Mouse (Mus musculus) limb, embryonic 11.5 days (tissue): Measurements from ENCODE around the gene D730048I06Rik. TPM values are rescaled to one million over a fixed set of nuclear protein-coding genes. Genes with fewer than 3 reads are reported as not detected.
"Not testable (repeated sequence)": the region's sequence is repeated elsewhere in the genome, so short reads cannot be mapped to it uniquely, and the experiment has no call there.

Source experiments
- ATAC-seq: fragments of 200-750 bp; cut with Nextera tagmentation; 2 replicates; pipeline ENCODE4 v1.8.0; 2017; ENCODE audit warnings: low read depth; ENCODE audit not compliant: insufficient number of reproducible peaks, low FRiP score, low TSS enrichment
- DNase-seq: peaks from one replicate; pipeline ENCODE4 v3.0.0-alpha.2; 2015; ENCODE audit warnings: low spot score
- H3K27ac ChIP-seq: fragments of 300-500 bp; sonication (generic); replicated peaks from 2 replicates; pipeline ENCODE4 v1.5.1; 2014; ENCODE audit warnings: low read depth, mild to moderate bottlenecking, low read length
- H3K27me3 ChIP-seq: fragments of 300-500 bp; sonication (generic); 2 replicates; pipeline ENCODE4 v1.6.1; 2014; ENCODE audit warnings: mild to moderate bottlenecking, low read length, mixed read lengths; ENCODE audit not compliant: control insufficient read depth, insufficient read depth
- H3K36me3 ChIP-seq: fragments of 300-500 bp; sonication (generic); 2 replicates; pipeline ENCODE4 v1.6.1; 2014; ENCODE audit warnings: mild to moderate bottlenecking, low read length, moderate library complexity, mixed read lengths; ENCODE audit not compliant: control insufficient read depth, insufficient read depth
- H3K4me1 ChIP-seq: fragments of 300-500 bp; sonication (generic); 2 replicates; pipeline ENCODE4 v1.6.1; 2014; ENCODE audit warnings: low read length, mixed read lengths; ENCODE audit not compliant: control insufficient read depth, insufficient read depth
- H3K4me2 ChIP-seq: fragments of 300-500 bp; sonication (generic); 2 replicates; pipeline ENCODE4 v1.6.1; 2014; ENCODE audit warnings: low read depth, mild to moderate bottlenecking, moderate library complexity; ENCODE audit not compliant: severe bottlenecking
- H3K4me3 ChIP-seq: fragments of 300-500 bp; sonication (generic); 2 replicates; pipeline ENCODE4 v1.5.1; 2014; ENCODE audit warnings: low read depth, low read length
- H3K9ac ChIP-seq: fragments of 300-500 bp; sonication (generic); 2 replicates; pipeline ENCODE4 v1.6.1; 2014; ENCODE audit warnings: mild to moderate bottlenecking, low read length
- H3K9me3 ChIP-seq: fragments of 300-500 bp; sonication (generic); 2 replicates; pipeline ENCODE4 v1.6.1; 2016; ENCODE audit warnings: low read length; ENCODE audit not compliant: control insufficient read depth
- WGBS: fragments of 180-500 bp; shearing (Covaris S2); extraction: QIAGEN DNeasy Blood & Tissue Kit; methylation state at CpG from one replicate; pipeline ENCODE4 v1.1.7; 2014; 5-methylcytosine and 5-hydroxymethylcytosine counted together
- polyA plus RNA-seq: library from polyadenylated mRNA; unstranded; fragments of >200 nt; fragmentation: Nextera tagmentation; extraction: Ambion mirVana; gene quantifications from 2 replicates; pipeline ENCODE4 v1.2.1, GENCODE M21; 2014

Gene D730048I06Rik
- polyA plus RNA-seq = not detected in 2 replicates

DNA sequence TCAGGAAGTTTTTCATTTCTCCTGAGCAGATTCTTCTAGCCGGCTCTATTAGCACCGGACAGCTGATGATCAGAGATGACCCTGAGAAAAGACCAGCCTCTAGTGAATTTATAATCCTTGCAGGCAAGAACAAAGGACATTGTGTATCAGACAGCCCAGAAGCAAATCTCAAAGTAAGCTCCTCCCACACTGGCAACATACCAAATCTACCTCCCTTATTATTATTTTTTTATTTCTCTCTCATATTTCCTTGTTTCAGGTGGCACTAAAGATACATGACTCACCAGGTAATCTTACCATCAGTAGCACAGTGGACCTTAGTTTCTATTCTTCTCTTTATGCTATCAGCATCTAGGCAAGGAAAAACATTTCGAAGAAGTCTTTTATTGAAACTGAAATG lies at the start of gene D730048I06Rik, which contains the start of gene Gm27235:
TSS of gene D730048I06Rik (minus strand) at position 112 of the 400 bp plus-strand sequence.
TSS of gene Gm27235 (minus strand) at position 101 of the 400 bp plus-strand sequence.
- WGBS = 95% methylated on average over 3 of the region's 3 CpGs
- Histone ChIP-seq H3K9me3 (no peaks in the 10 kb centered on the region; the same call in 1 of the 2 replicates), H3K4me1 (no peaks in the 10 kb centered on the region), H3K36me3 (no peaks in the 10 kb centered on the region), H3K4me2 (no peak within 1 kb of the TSS), H3K27ac (no peak within 1 kb of the TSS), H3K9ac (no peak within 1 kb of the TSS), H3K27me3 (no peaks in the 10 kb centered on the region), H3K4me3 (no peak within 1 kb of the TSS)
- ATAC-seq (no peak), DNase-seq (no peak)

GRCm38 (mm10) chr9:35817881-35818280 lies 28.0 kb upstream of the D730048I06Rik start:
- H3K4me2 ChIP-seq, H3K36me3 ChIP-seq, H3K9ac ChIP-seq, H3K27ac ChIP-seq, H3K4me1 ChIP-seq, H3K27me3 ChIP-seq, ATAC-seq, H3K4me3 ChIP-seq, H3K9me3 ChIP-seq, DNase-seq: not testable (repeated sequence)
- 92% methylated on average over 15 of the region's 15 CpGs for WGBS

DNA sequence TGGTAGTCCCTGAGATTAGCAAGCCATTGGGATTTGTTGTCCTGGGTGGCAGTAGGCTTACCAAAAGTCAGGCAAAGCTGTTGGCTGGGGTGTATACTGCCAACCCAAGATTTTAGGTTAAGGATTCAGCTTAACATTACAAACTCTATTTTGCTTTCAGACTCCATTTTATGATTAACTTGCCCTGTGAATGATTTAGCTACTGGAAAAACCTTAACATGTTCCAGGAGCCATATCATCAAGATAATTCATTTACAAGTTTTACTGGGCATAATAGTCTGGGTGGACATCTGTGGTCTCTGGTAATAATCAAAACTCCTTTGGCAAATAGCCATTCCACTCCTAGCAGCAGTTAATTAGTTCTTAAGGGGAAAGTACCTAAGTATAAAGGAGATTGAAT lies 8.2 kb upstream of the D730048I06Rik start:
- Histone ChIP-seq H3K4me3 (no peak overlapping the region), H3K4me1 (no peaks in the 10 kb centered on the region), H3K27me3 (no peaks in the 10 kb centered on the region), H3K27ac (no peak overlapping the region), H3K36me3 (no peaks in the 10 kb centered on the region), H3K4me2 (no peak overlapping the region), H3K9ac (no peak overlapping the region), H3K9me3 (peaks cover 3% of the 10 kb centered on the region; the same call in 1 of the 2 replicates)
- DNase-seq (no peak), ATAC-seq (no peak)

- no peak within 1 kb of the TSS for H3K4me2 ChIP-seq
- no peak within 1 kb of the TSS for H3K4me3 ChIP-seq
- WGBS = 63% methylated on average over 3 of the region's 3 CpGs
- H3K36me3 ChIP-seq = no peaks in the 10 kb centered on the region
- no peak within 1 kb of the TSS for H3K27ac ChIP-seq
- no peaks in the 10 kb centered on the region for H3K27me3 ChIP-seq
- no peaks in the 10 kb centered on the region; the same call in 1 of the 2 replicates for H3K9me3 ChIP-seq
- H3K9ac ChIP-seq = no peak within 1 kb of the TSS
- no peak for DNase-seq
- no peaks in the 10 kb centered on the region for H3K4me1 ChIP-seq
- ATAC-seq = no peak
Observed at GRCm38 (mm10) chr9:35778009-35778408, 11.9 kb downstream of the D730048I06Rik start, which contains the start of gene Gm17727. TSS of gene Gm17727 (minus strand) at chr9:35778109.

DNA sequence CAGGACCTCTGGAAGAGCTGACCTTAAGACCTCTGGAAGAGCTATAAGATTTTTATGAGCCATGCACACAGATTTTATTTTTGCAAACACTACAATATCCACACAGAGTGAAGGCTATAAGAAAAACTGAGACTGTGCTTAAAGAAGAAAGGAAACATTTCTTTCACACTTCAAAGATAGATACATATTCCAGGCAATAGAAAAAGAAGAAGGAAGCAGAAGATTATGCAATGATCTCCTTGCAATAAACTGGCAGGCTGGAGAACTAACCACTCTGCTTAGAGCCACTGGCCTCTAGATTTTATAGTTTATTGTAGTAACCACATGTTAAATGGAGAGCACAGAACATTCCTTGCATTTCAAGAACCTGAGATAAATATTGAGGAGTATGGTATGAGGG lies 33.1 kb downstream of the D730048I06Rik start:
- Histone ChIP-seq H3K4me3 (no peak overlapping the region), H3K27me3 (no peaks in the 10 kb centered on the region), H3K27ac (no peak overlapping the region), H3K9ac (no peak overlapping the region), H3K36me3 (no peaks in the 10 kb centered on the region), H3K4me1 (no peaks in the 10 kb centered on the region), H3K4me2 (no peak overlapping the region), H3K9me3 (no peaks in the 10 kb centered on the region)
- DNase-seq (no peak), ATAC-seq (no peak)

- Histone ChIP-seq H3K27ac (no peak within 1 kb of the TSS), H3K27me3 (no peaks in the 10 kb centered on the region)
- ATAC-seq = no peak
Observed at GRCm38 (mm10) chr9:35740749-35741148, 49.2 kb downstream of the D730048I06Rik start, which contains the start of gene Gm17677. TSS of gene Gm17677 (plus strand) at chr9:35741049.

More at GRCm38 (mm10) chr9:35740749-35741148, 49.2 kb downstream of the D730048I06Rik start, which contains the start of gene Gm17677:
- Histone ChIP-seq H3K4me2 (no peak within 1 kb of the TSS), H3K9ac (no peak within 1 kb of the TSS), H3K36me3 (no peaks in the 10 kb centered on the region), H3K9me3 (no peaks in the 10 kb centered on the region), H3K4me1 (no peaks in the 10 kb centered on the region), H3K4me3 (no peak within 1 kb of the TSS)
- no peak for DNase-seq

Other genes with a start within 250 kb of the D730048I06Rik start
- gene Ddx25, start 231.6 kb downstream of the D730048I06Rik start, polyA plus RNA-seq = 4.6 and 5.2 TPM in 2 replicates
- gene Pus3, start 231.5 kb downstream of the D730048I06Rik start, polyA plus RNA-seq = 23.2 and 24.5 TPM in 2 replicates
- gene Pate2, start 219.8 kb downstream of the D730048I06Rik start, polyA plus RNA-seq = 0.43 and 0.52 TPM in 2 replicates
- gene Hyls1, start 219.7 kb downstream of the D730048I06Rik start, polyA plus RNA-seq = 23.8 and 24.4 TPM in 2 replicates
- not detected in 2 replicates for gene Pate4, start 178.2 kb downstream of the D730048I06Rik start, polyA plus RNA-seq
- 0.14 TPM in 1 of 2 replicates, not detected in the other for gene Pate3, start 141.9 kb downstream of the D730048I06Rik start, polyA plus RNA-seq
- not detected in 2 replicates for gene Pate1, start 102.7 kb downstream of the D730048I06Rik start, polyA plus RNA-seq
- not detected in 2 replicates for gene Gm17677, start 49.1 kb downstream of the D730048I06Rik start, polyA plus RNA-seq
- gene Gm17727, start 12.0 kb downstream of the D730048I06Rik start, polyA plus RNA-seq = not detected in 2 replicates
- gene Gm27235, start within 50 bp of the D730048I06Rik start, polyA plus RNA-seq = not detected in 2 replicates
- not detected in 2 replicates for gene 9230110F15Rik, start 54.0 kb upstream of the D730048I06Rik start, polyA plus RNA-seq
- gene 9230113P08Rik, start 118.3 kb upstream of the D730048I06Rik start, polyA plus RNA-seq = not detected in 2 replicates